Mouse (Mus musculus) hematopoietic multipotent progenitor cell, adult 10-12 weeks (in vitro differentiated cells): ENCODE measurements around the gene Olfr1445. TPM values are rescaled to one million over a fixed set of nuclear protein-coding genes. Genes with fewer than 3 reads are reported as not detected.

Experiments used
- polyA plus RNA-seq: library from polyadenylated mRNA; stranded (reverse); fragments of >175 nt; gene quantifications from 2 replicates; pipeline ENCODE4 v1.2.3, GENCODE M21; 2012; ENCODE audit warnings: low replicate concordance

Gene Olfr1445
- polyA plus RNA-seq: not detected in 2 replicates

GRCm38 (mm10) chr19:12883555-12883954 is at the start of gene Olfr1445:
TSS of gene Olfr1445 (plus strand) at chr19:12883855.

GRCm38 (mm10) chr19:12846382-12846781 is 37.3 kb upstream of the Olfr1445 start, which contains the start of gene Gm5244:
TSS of gene Gm5244 (plus strand) at chr19:12846682.

GRCm38 (mm10) chr19:12856983-12857382 is 26.7 kb upstream of the Olfr1445 start, which contains the start of gene Olfr1444:
TSS of gene Olfr1444 (plus strand) at chr19:12857283.

GRCm38 (mm10) chr19:12893424-12893823 is 9.8 kb downstream of the Olfr1445 start, which contains the start of gene Olfr1446:
TSS of gene Olfr1446 (minus strand) at chr19:12893524.

GRCm38 (mm10) chr19:12903643-12904042 is 20.0 kb downstream of the Olfr1445 start, which contains the start of gene Olfr1447:
TSS of gene Olfr1447 (minus strand) at chr19:12903743.

GRCm38 (mm10) chr19:12924319-12924718 is 40.7 kb downstream of the Olfr1445 start, which contains the start of gene Olfr1448:
TSS of gene Olfr1448 (minus strand) at chr19:12924419.

GRCm38 (mm10) chr19:12930540-12930939 is 46.9 kb downstream of the Olfr1445 start, which contains the start of gene Olfr1449:
TSS of gene Olfr1449 (plus strand) at chr19:12930840.

Other genes starting within 250 kb of the Olfr1445 start
- not detected in 2 replicates for gene Olfr1442, start 213.4 kb upstream of the Olfr1445 start, polyA plus RNA-seq
- gene Olfr1443, start 205.7 kb upstream of the Olfr1445 start, polyA plus RNA-seq: not detected in 2 replicates
- gene Keg1, start 188.1 kb upstream of the Olfr1445 start, polyA plus RNA-seq: not detected in 2 replicates
- gene Cntf, start 118.2 kb upstream of the Olfr1445 start, polyA plus RNA-seq: 0.26 TPM in 1 of 2 replicates, not detected in the other
- 24.5 and 39.3 TPM in 2 replicates for gene Zfp91, start 87.7 kb upstream of the Olfr1445 start, polyA plus RNA-seq
- gene Lpxn, start 87.7 kb upstream of the Olfr1445 start, polyA plus RNA-seq: 4.5 and 5.1 TPM in 2 replicates
- gene Gm5244, start 37.2 kb upstream of the Olfr1445 start, polyA plus RNA-seq: not detected in 2 replicates
- gene Olfr1444, start 26.6 kb upstream of the Olfr1445 start, polyA plus RNA-seq: 0.10 TPM in 1 of 2 replicates, not detected in the other
- gene Olfr1446, start 9.7 kb downstream of the Olfr1445 start, polyA plus RNA-seq: not detected in 2 replicates
- not detected in 2 replicates for gene Olfr1447, start 19.9 kb downstream of the Olfr1445 start, polyA plus RNA-seq
- gene Olfr1448, start 40.6 kb downstream of the Olfr1445 start, polyA plus RNA-seq: not detected in 2 replicates
- not detected in 2 replicates for gene Olfr1449, start 47.0 kb downstream of the Olfr1445 start, polyA plus RNA-seq
- not detected in 2 replicates for gene Olfr1450, start 66.4 kb downstream of the Olfr1445 start, polyA plus RNA-seq
- gene Olfr1451, start 111.2 kb downstream of the Olfr1445 start, polyA plus RNA-seq: not detected in 2 replicates
- gene Olfr1453, start 144.5 kb downstream of the Olfr1445 start, polyA plus RNA-seq: not detected in 2 replicates
- gene Olfr1454, start 176.8 kb downstream of the Olfr1445 start, polyA plus RNA-seq: not detected in 2 replicates
- not detected in 2 replicates for gene Olfr1457, start 214.0 kb downstream of the Olfr1445 start, polyA plus RNA-seq
- not detected in 2 replicates for gene Olfr1458, start 222.9 kb downstream of the Olfr1445 start, polyA plus RNA-seq